Mouse (Mus musculus): ENCODE measurements around the gene Adgra3. TPM values are rescaled to one million over a fixed set of nuclear protein-coding genes. Genes with fewer than 3 reads are reported as not detected.

Adgra3 gene
- polyA plus RNA-seq (2015; fragmentation: Nextera tagmentation; extraction: Ambion mirVana), result 5.3 and 5.6 TPM in 2 replicates

DNA sequence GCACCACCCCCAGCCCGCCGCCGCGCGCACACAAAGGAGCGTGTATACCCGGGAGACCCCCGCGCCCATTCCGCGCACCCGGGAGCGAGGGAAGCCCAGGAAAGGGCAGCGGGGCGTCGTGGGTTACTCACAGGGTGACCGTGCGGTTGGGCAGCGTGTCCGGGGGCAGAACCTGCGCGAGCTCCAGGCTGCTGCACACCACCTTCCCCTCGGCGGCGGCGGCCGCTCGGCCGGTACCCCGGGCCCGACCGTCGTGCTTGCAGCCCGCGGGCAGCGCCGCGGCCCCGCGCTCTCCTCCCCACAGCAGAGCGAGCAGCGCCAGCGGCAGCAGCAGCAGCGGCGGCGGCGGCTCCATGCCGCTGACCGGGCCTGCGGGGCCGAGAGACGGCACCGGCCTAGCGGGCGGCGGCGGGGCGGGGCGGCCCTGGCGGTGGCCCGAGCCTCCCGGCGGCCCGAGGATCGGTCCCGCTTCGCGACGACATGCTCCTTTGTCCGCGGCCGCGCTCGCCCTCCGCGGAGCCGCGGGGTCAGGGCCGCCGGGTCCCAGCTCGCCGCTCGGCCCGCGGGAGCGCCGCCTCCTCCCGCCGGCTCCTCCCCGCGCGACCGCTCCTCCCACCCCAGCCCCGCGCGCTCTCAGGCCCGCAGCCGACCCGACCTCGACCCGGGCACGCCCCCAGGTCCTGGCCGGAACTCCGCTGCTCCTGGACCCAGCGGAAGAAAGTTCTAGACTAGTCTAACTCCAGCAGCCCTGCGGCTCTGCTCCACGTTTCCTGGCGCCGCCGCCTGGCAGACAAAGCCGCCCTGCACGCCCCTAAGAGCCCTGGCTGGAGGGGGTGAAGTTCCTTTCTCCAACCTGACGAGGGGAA is at the start of gene Adgra3:
Gene Adgra3, minus strand, starts transcription at position 586 of the 866 bp plus-strand sequence.

All from urinary bladder, postnatal 0 days (tissue).